Mouse (Mus musculus): Measurements from ENCODE around the gene Trmt1l. TPM values are rescaled to one million over a fixed set of nuclear protein-coding genes. Genes with fewer than 3 reads are reported as not detected.

Trmt1l gene
- polyA plus RNA-seq, 1 experiment from 2014 or later = 51.3 TPM

DNA sequence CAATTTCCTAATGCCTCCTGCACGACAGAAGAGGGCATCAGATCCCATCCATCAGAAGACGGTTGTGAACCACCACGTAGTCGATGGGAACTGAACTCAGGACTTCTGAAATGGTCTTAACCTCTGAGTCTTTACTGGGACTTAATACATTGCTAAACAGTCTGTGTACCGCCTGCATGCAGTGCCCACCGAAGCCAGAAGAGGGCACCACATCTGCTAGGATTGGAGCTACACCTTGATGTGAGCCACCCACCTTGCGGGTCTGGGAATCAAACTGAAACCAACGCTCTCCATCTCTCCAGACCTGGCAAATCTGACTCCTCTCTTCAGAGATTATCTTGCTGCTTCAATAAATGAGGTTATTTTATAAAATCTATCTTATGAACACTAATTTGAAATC, 68.7 kb downstream of the Trmt1l start:
- Histone ChIP-seq H3K4me2 (no peak overlapping the region), H3K4me3 (no peak overlapping the region), H3K27ac (no peak overlapping the region), H3K36me3 (no peaks in the 10 kb centered on the region), H3K27me3 (no peaks in the 10 kb centered on the region), H3K4me1 (replicated peaks) (peaks cover 34% of the 10 kb centered on the region), H3K9me3 (no peaks in the 10 kb centered on the region), H3K9ac (no peak overlapping the region)
- ATAC-seq (ENCODE audit: low FRiP score) = no peak
- WGBS = 88% methylated on average over 8 of the region's 8 CpGs

DNA sequence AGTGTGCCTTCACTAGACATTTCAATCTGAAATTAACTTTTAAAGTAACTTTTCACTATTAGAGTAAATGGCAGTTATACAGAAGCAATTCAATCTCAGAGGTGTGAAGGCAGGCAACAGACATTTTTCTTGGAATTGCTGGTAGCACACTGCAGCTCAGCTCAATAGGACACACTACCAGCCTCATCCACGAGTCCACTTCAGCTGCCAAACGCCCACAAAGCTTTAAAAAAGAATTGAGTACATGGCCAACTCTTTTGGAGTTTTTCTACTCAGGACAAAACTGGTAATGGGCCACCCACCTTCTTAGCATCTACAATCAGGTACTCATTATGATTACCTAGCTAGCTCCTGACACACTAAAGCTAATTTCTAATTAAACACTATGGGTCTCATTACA, 69.6 kb downstream of the Trmt1l start:
- no peak overlapping the region for H3K9ac ChIP-seq
- no peaks in the 10 kb centered on the region for H3K9me3 ChIP-seq
- H3K4me3 ChIP-seq = no peak overlapping the region
- no peak overlapping the region for H3K27ac ChIP-seq
- H3K4me2 ChIP-seq = peak overlapping the region; percentile 60; the same call in 1 of the 2 replicates
- ATAC-seq (ENCODE audit: low FRiP score) = no peak
- no peaks in the 10 kb centered on the region for H3K36me3 ChIP-seq
- H3K27me3 ChIP-seq = peaks cover under 1% of the 10 kb centered on the region; the same call in 1 of the 2 replicates
- H3K4me1 ChIP-seq (replicated peaks) = peaks cover 34% of the 10 kb centered on the region
- 79% methylated on average over 2 of the region's 2 CpGs for WGBS

DNA sequence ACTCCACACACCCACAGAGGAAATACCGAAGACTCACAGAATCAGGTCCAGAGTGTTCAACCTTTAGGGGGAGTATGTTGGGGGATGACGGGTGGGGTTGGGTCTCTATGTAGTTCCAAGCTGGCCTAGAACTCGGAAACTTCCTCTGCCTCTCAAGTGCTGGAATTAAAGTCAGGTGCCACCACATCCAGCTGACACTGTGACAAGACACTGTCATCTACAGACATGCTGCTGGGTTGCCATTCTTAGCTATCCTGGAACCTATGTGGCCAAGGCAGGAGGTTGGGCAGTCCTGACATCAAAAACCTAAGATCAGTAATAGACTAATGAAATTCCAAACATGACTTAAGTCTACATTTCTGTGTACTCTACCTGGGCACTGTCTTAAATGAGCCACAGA, 70.0 kb downstream of the Trmt1l start:
- Histone ChIP-seq H3K27ac (no peak overlapping the region), H3K36me3 (no peaks in the 10 kb centered on the region), H3K4me2 (peak overlapping the region; percentile 60), H3K9me3 (no peaks in the 10 kb centered on the region), H3K27me3 (peaks cover 2% of the 10 kb centered on the region; the same call in 1 of the 2 replicates), H3K9ac (no peak overlapping the region), H3K4me1 (replicated peaks) (peaks cover 31% of the 10 kb centered on the region), H3K4me3 (no peak overlapping the region)
- WGBS = 87% methylated on average over 3 of the region's 3 CpGs
- no peak for ATAC-seq (ENCODE audit: low FRiP score)

DNA sequence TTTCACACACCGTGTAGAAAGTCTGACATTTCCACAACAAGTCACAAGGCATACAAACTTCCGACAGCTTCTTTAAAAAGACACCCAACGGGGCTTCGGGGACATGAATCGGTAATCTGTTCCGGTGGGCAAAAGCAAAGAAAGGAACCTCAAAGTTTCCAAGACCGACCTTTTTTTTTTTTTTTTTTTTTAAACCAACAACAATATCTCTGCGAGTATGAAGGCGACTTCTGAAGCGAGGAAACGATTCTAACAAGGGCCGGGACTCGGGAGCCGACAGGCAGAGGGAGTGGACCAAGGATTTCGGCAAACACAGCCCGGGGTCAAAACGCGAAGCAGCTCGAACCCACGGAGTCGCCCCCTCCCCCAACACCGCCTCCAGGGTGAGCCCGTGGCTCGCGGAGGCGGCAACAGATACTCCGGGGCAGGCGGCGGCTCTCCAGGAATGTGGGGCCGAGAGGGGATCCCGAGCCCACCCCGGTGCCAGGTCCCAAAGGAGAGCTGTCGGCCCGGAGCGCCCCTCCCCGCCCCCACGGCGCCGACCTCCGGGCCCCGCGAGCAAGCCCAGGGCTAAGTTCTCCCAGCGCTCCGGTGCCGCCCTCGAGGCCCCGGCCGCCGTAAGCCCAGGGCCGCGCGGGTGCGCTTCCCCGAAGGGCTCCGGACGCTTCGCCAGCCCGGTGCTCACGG, 71.6 kb downstream of the Trmt1l start:
- no peaks in the 10 kb centered on the region for H3K36me3 ChIP-seq
- ATAC-seq (ENCODE audit: low FRiP score) = peak; percentile 70
- H3K4me3 ChIP-seq = peak overlapping the region; percentile 94
- under 1% methylated on average over 52 of the region's 59 CpGs for WGBS
- no peaks in the 10 kb centered on the region for H3K9me3 ChIP-seq
- peak overlapping the region; percentile 94 for H3K9ac ChIP-seq
- H3K4me1 ChIP-seq (replicated peaks) = peaks cover 22% of the 10 kb centered on the region
- H3K4me2 ChIP-seq = peak overlapping the region; percentile 60
- H3K27ac ChIP-seq = peak overlapping the region; percentile 97
- H3K27me3 ChIP-seq = peaks cover 2% of the 10 kb centered on the region; the same call in 1 of the 2 replicates

DNA sequence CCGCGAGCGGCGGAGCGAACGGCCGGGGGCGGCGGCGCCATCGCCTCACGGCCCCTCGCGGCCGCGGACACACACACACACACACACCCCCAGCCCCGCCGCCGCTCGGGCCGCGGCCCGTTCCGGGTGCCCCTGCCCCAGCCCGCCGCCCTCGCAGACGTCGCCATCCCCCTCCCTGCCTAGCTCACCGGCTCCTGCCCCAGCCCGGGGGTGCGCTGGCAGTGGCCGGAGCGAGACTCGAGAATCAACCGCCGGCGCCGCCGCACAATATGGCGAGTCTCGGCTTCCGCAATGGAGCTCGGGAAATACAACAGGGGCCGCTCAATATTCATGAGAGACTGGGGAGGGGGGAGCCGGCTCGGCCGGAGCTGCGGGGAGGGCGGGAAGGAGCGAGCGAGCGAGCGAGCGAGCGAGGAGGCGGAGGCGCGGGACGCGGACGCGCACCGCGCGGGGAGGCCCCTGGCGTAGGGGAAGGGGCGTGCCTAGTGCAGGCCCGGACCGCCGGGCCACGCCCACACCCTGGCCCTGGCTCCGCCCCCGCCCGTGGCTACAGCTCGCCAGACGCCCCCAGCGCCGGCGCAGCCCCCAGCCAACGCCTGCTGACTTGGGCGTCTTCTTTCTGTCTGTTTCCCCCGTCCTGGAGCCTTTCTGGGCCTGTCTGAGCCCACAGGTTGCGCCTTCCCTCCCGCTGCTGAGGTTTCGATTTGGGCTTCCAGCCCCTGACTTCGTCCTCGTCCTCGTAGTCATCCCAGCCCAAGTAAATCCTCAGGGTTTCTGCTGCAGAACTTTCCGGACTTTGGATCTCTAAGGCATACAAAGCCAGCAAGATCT, 72.4 kb downstream of the Trmt1l start, which contains the start of gene Rnf2:
Gene Rnf2 (minus strand): TSS at position 425 of the 831 bp plus-strand sequence.
- Histone ChIP-seq H3K9ac (peak within 1 kb of the TSS; percentile 94), H3K4me3 (peak within 1 kb of the TSS; percentile 94), H3K27me3 (peaks cover 2% of the 10 kb centered on the region; the same call in 1 of the 2 replicates), H3K27ac (peak within 1 kb of the TSS; percentile 97), H3K9me3 (no peaks in the 10 kb centered on the region), H3K36me3 (no peaks in the 10 kb centered on the region), H3K4me2 (peak within 1 kb of the TSS; percentile 60), H3K4me1 (replicated peaks) (peaks cover 20% of the 10 kb centered on the region)
- peak; percentile 98 for ATAC-seq (ENCODE audit: low FRiP score)
- under 1% methylated on average over 56 of the region's 90 CpGs for WGBS

Small RNA genes lying within 50 kb of the gene (microRNA-seq; reads per million reads assigned to microRNA genes)
- gene Mir7682 = 1.2 reads per million

Other genes with a start within 250 kb of the Trmt1l start
- 0.23 TPM in 1 of 2 replicates, not detected in the other for gene Gm47985, start 246.0 kb upstream of the Trmt1l start, polyA plus RNA-seq (2015; fragmentation: Nextera tagmentation; extraction: Ambion mirVana)
- not detected in 2 replicates for gene Gm8947, start 236.2 kb upstream of the Trmt1l start, polyA plus RNA-seq (2015; fragmentation: Nextera tagmentation; extraction: Ambion mirVana)
- gene Gm47995, start 230.1 kb upstream of the Trmt1l start, polyA plus RNA-seq (2015; fragmentation: Nextera tagmentation; extraction: Ambion mirVana) = not detected in 2 replicates
- not detected in 2 replicates for gene 3110040M04Rik, start 224.4 kb upstream of the Trmt1l start, polyA plus RNA-seq (2015; fragmentation: Nextera tagmentation; extraction: Ambion mirVana)
- not detected in 2 replicates for gene Gm47996, start 218.4 kb upstream of the Trmt1l start, polyA plus RNA-seq (2015; fragmentation: Nextera tagmentation; extraction: Ambion mirVana)
- 276 and 277 TPM in 2 replicates for gene Ivns1abp, start 84.1 kb upstream of the Trmt1l start, polyA plus RNA-seq (2015; fragmentation: Nextera tagmentation; extraction: Ambion mirVana)
- 20.6 and 22.7 TPM in 2 replicates for gene Swt1, start 87 bp upstream of the Trmt1l start, polyA plus RNA-seq (2015; fragmentation: Nextera tagmentation; extraction: Ambion mirVana)
- gene Rnf2, start 72.4 kb downstream of the Trmt1l start, polyA plus RNA-seq (2015; fragmentation: Nextera tagmentation; extraction: Ambion mirVana) = 120 and 123 TPM in 2 replicates
- 1.9 and 2.5 TPM in 2 replicates for gene Fam129a, start 142.6 kb downstream of the Trmt1l start, polyA plus RNA-seq (2015; fragmentation: Nextera tagmentation; extraction: Ambion mirVana)

Measured in hindbrain, embryonic 13.5 days (tissue).